Mouse (Mus musculus) CH12.LX (cell line): ENCODE results near the gene Rerg. TPM values are rescaled to one million over a fixed set of nuclear protein-coding genes. Genes with fewer than 3 reads are reported as not detected.

Experiments
- DNase-seq: peaks from one replicate; pipeline ENCODE4 v3.0.0-alpha.2; 2013; ENCODE audit errors: extremely low read depth
- H3K27ac ChIP-seq: 2 replicates; pipeline ENCODE4 v1.5.1; 2012; ENCODE audit warnings: low read depth, mild to moderate bottlenecking, control low read depth, moderate library complexity; ENCODE audit not compliant: insufficient read depth
- H3K27me3 ChIP-seq: replicated peaks from 2 replicates; pipeline ENCODE3; 2012; ENCODE audit warnings: inconsistent platforms
- H3K36me3 ChIP-seq, 2 experiments: replicated peaks in 1 of 2; 2 replicates each; pipeline versions ENCODE3 to v1.6.1; 2012; ENCODE audit warnings: inconsistent platforms in 1 of 2, low read length in 1 of 2, mild to moderate bottlenecking in 1 of 2, mixed read lengths in 1 of 2, moderate library complexity in 1 of 2; ENCODE audit not compliant: control insufficient read depth in 1 of 2, insufficient read depth in 1 of 2
- H3K4me1 ChIP-seq, 2 experiments: 2 replicates each; pipeline ENCODE4 v1.6.1; 2012; ENCODE audit warnings: inconsistent platforms in 1 of 2, moderate library complexity in 1 of 2; ENCODE audit not compliant: insufficient read depth in 2 of 2, control insufficient read depth in 1 of 2
- H3K4me2 ChIP-seq: 2 replicates; pipeline ENCODE4 v1.6.1; 2012; ENCODE audit warnings: low read depth, mild to moderate bottlenecking, control low read depth; ENCODE audit not compliant: poor library complexity, insufficient read depth, severe bottlenecking
- H3K4me3 ChIP-seq, 3 experiments: fragments of 150-350 bp in 1 of 3; sonication (generic) in 1 of 3; replicated peaks in 1 of 3; 2 replicates each; pipeline versions ENCODE3 to v1.5.1; 2011 to 2012; ENCODE audit warnings: low read depth in 2 of 3, low read length in 2 of 3, mild to moderate bottlenecking in 2 of 3, moderate library complexity in 2 of 3, control low read depth in 1 of 3, improper control_type of control experiment in 1 of 3, inconsistent platforms in 1 of 3, mixed read lengths in 1 of 3; ENCODE audit not compliant: poor library complexity in 1 of 3
- H3K79me2 ChIP-seq: replicated peaks from 2 replicates; pipeline ENCODE4 v1.6.1; 2012; ENCODE audit warnings: mild to moderate bottlenecking, moderate library complexity; ENCODE audit not compliant: control insufficient read depth, poor library complexity, insufficient read depth, severe bottlenecking; ENCODE audit errors: extremely low read depth
- H3K9ac ChIP-seq: 2 replicates; pipeline ENCODE4 v1.6.1; 2012; ENCODE audit warnings: low read depth, mild to moderate bottlenecking, control low read depth, moderate library complexity; ENCODE audit not compliant: insufficient read depth
- H3K9me3 ChIP-seq: replicated peaks from 2 replicates; pipeline ENCODE3; 2012; ENCODE audit warnings: low read length, inconsistent platforms, mixed read lengths
- BHLHE40 ChIP-seq: IDR thresholded peaks from 2 replicates; pipeline ENCODE4 v1.6.1; 2011; ENCODE audit warnings: mild to moderate bottlenecking, low read depth, low read length, improper control_type of control experiment
- CHD1 ChIP-seq: IDR thresholded peaks from 2 replicates; pipeline ENCODE4 v1.6.1; 2012; ENCODE audit warnings: low read depth, low read length, improper control_type of control experiment, inconsistent platforms
- CHD2 ChIP-seq: IDR thresholded peaks from 2 replicates; pipeline ENCODE4 v1.6.1; 2011; ENCODE audit warnings: low read length, improper control_type of control experiment
- CTCF ChIP-seq, 2 experiments: IDR thresholded peaks in 1 of 2; conservative IDR thresholded peaks in 1 of 2; 2 replicates each; pipeline ENCODE4 v1.5.1; 2011 to 2012; ENCODE audit warnings: low read depth in 2 of 2, low read length in 2 of 2, improper control_type of control experiment in 1 of 2, inconsistent platforms in 1 of 2, mild to moderate bottlenecking in 1 of 2, moderate library complexity in 1 of 2
- E2F4 ChIP-seq: IDR thresholded peaks from 2 replicates; pipeline ENCODE4 v1.6.1; 2011; ENCODE audit warnings: low read depth, low read length, improper control_type of control experiment; ENCODE audit not compliant: insufficient replicate concordance
- ELF1 ChIP-seq: IDR thresholded peaks from 2 replicates; pipeline ENCODE4 v1.6.1; 2014; ENCODE audit warnings: low read depth, mild to moderate bottlenecking, inconsistent platforms, low read length, improper control_type of control experiment
- EP300 ChIP-seq: IDR thresholded peaks from 2 replicates; pipeline ENCODE4 v1.6.1; 2011; ENCODE audit warnings: low read length, improper control_type of control experiment
- ETS1 ChIP-seq: conservative IDR thresholded peaks from 2 replicates; pipeline ENCODE4 v1.6.1; 2012; ENCODE audit warnings: low read depth, mild to moderate bottlenecking, inconsistent platforms, low read length, improper control_type of control experiment, moderate library complexity
- HCFC1 ChIP-seq: IDR thresholded peaks from 2 replicates; pipeline ENCODE4 v1.6.1; 2012; ENCODE audit warnings: low read depth, mild to moderate bottlenecking, inconsistent platforms, low read length, improper control_type of control experiment
- JUND ChIP-seq: conservative IDR thresholded peaks from 2 replicates; pipeline ENCODE4 v1.6.1; 2011; ENCODE audit warnings: low read depth, low read length, improper control_type of control experiment
- MAFK ChIP-seq: IDR thresholded peaks from 2 replicates; pipeline ENCODE4 v1.6.1; 2011; ENCODE audit warnings: low read length, improper control_type of control experiment; ENCODE audit not compliant: insufficient replicate concordance
- MAZ ChIP-seq: IDR thresholded peaks from 2 replicates; pipeline ENCODE4 v1.6.1; 2012; ENCODE audit warnings: low read depth, mild to moderate bottlenecking, inconsistent platforms, low read length, improper control_type of control experiment, moderate library complexity
- MEF2A ChIP-seq: IDR thresholded peaks from 2 replicates; pipeline ENCODE4 v1.6.1; 2014; ENCODE audit warnings: low read depth, mild to moderate bottlenecking, inconsistent platforms, low read length, improper control_type of control experiment, borderline replicate concordance
- MXI1 ChIP-seq: IDR thresholded peaks from 2 replicates; pipeline ENCODE4 v1.6.1; 2011; ENCODE audit warnings: mild to moderate bottlenecking, low read depth, low read length, improper control_type of control experiment
- MYC ChIP-seq: IDR thresholded peaks from 2 replicates; pipeline ENCODE4 v1.6.1; 2011; ENCODE audit warnings: low read depth, mild to moderate bottlenecking, improper control_type of control experiment, low read length
- NELFE ChIP-seq: IDR thresholded peaks from 2 replicates; pipeline ENCODE4 v1.6.1; 2011; ENCODE audit warnings: low read depth, low read length, improper control_type of control experiment
- PAX5 ChIP-seq: IDR thresholded peaks from 2 replicates; pipeline ENCODE4 v1.6.1; 2012; ENCODE audit warnings: low read length, inconsistent platforms, mixed read lengths
- POLR2A ChIP-seq: IDR thresholded peaks from 2 replicates; pipeline ENCODE4 v1.6.1; 2011; ENCODE audit warnings: low read depth, mild to moderate bottlenecking, improper control_type of control experiment, low read length
- POLR2AphosphoS2 ChIP-seq: IDR thresholded peaks from 2 replicates; pipeline ENCODE4 v1.6.1; 2011; ENCODE audit warnings: low read depth, low read length, improper control_type of control experiment
- RCOR1 ChIP-seq: conservative IDR thresholded peaks from 2 replicates; pipeline ENCODE4 v1.6.1; 2012; ENCODE audit warnings: low read depth, mild to moderate bottlenecking, inconsistent platforms, low read length, improper control_type of control experiment
- SIN3A ChIP-seq: IDR thresholded peaks from 2 replicates; pipeline ENCODE4 v1.6.1; 2012; ENCODE audit warnings: low read length, improper control_type of control experiment, inconsistent platforms
- SMC3 ChIP-seq: IDR thresholded peaks from 2 replicates; pipeline ENCODE4 v1.6.1; 2011; ENCODE audit warnings: low read depth, low read length, improper control_type of control experiment
- TBP ChIP-seq: conservative IDR thresholded peaks from 2 replicates; pipeline ENCODE4 v1.6.1; 2011; ENCODE audit warnings: low read depth, low read length, improper control_type of control experiment
- USF1 ChIP-seq: IDR thresholded peaks from 2 replicates; pipeline ENCODE4 v1.6.1; 2014; ENCODE audit warnings: low read depth, mild to moderate bottlenecking, inconsistent platforms, low read length, improper control_type of control experiment
- USF2 ChIP-seq: conservative IDR thresholded peaks from 2 replicates; pipeline ENCODE4 v1.6.1; 2011; ENCODE audit warnings: low read depth, low read length, improper control_type of control experiment
- ZKSCAN1 ChIP-seq: IDR thresholded peaks from 2 replicates; pipeline ENCODE4 v1.6.1; 2012; ENCODE audit warnings: low read depth, inconsistent platforms, low read length, improper control_type of control experiment, borderline replicate concordance
- ZMIZ1 ChIP-seq: IDR thresholded peaks from 2 replicates; pipeline ENCODE4 v1.6.1; 2012; ENCODE audit warnings: low read depth, mild to moderate bottlenecking, inconsistent platforms, low read length, improper control_type of control experiment
- dilution Hi-C: fragments of 300-500 bp; cut with MboI; formaldehyde crosslinking; loops from 2 replicates; pipeline ENCODE4 v1.14.3; 2020; ENCODE audit warnings: low sequenced_read_pairs; ENCODE audit not compliant: extremely low pct_unique_long_range_greater_than_20kb, extremely low pct_ligation_motif_present
- in situ Hi-C: fragments of 300-500 bp; cut with MboI; formaldehyde crosslinking; loops from 3 replicates; pipeline ENCODE4 v1.14.3; 2019; ENCODE audit warnings: low sequenced_read_pairs, low pct_ligation_motif_present, low pct_unique_long_range_greater_than_20kb, mixed read lengths
- polyA plus RNA-seq: library from polyadenylated mRNA; unstranded; fragments of >175 nt; gene quantifications from 2 replicates; pipeline ENCODE4 v1.2.1, GENCODE M21; 2012; ENCODE audit warnings: low read depth; ENCODE audit not compliant: insufficient read length
- total RNA-seq, 2 experiments: library from RNA; depleted of rRNA; stranded (reverse); fragments of 300-350 nt in 1 of 2; fragments of >200 nt in 1 of 2; gene quantifications; 2 replicates each; pipeline ENCODE4 v1.2.3; 2012 to 2014

Rerg gene
- total and polyA plus RNA-seq, 3 experiments, result not detected

DNA sequence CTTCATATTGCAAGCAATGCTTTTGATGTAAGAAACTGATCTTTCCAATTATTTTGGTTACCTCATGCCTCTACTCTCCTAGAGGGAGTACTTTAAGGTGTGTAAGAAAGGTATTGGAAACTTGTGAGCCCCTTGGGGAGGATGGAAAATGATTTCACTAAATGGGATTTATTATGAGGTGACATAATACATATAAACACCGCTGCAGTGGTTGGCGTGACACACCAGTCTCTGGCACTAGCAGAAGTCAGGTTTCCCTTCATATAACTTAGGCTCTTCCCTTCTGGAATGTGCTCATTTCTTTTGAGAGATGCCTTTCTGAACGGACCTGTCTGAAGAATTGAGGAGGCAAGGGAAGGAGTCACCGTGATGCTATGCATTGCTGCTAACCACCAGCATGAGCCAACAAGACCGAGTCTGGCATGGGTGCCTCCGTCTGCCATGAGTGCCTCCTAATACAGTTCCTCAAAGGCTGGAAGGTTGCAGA is 139.6 kb downstream of the Rerg start:
- no peak for DNase-seq
- dilution Hi-C loops, result no loop called here
- peaks cover 0 to 3% of the 10 kb centered on the region in 2 experiments; a peak in 2 of 4 replicates for H3K4me1 ChIP-seq
- H3K4me2 ChIP-seq, result no peak overlapping the region
- peaks cover 10% of the 10 kb centered on the region for H3K27me3 ChIP-seq
- H3K36me3 ChIP-seq, result no peaks in the 10 kb centered on the region
- peaks cover 2% of the 10 kb centered on the region for H3K9me3 ChIP-seq
- TF ChIP-seq CHD2, result no peak
- no peak for TF ChIP-seq CTCF (conservative IDR thresholded peaks at IDR 0.05 in 1 of 2, IDR thresholded peaks at IDR 0.05 in 1 of 2; ENCODE audit: low read depth in 2 of 2, low read length in 2 of 2)
- TF ChIP-seq BHLHE40, result no peak
- TF ChIP-seq EP300, result no peak
- no peak for TF ChIP-seq MAZ
- TF ChIP-seq USF1, result no peak
- TF ChIP-seq MXI1, result no peak
- no peak for TF ChIP-seq POLR2A
- no peak for TF ChIP-seq MAFK
- in situ Hi-C loops, result no loop called here
- H3K4me3 ChIP-seq, result no peak overlapping the region
- H3K9ac ChIP-seq, result no peak overlapping the region
- H3K27ac ChIP-seq, result no peak overlapping the region
- no peaks in the 10 kb centered on the region for H3K79me2 ChIP-seq

DNA sequence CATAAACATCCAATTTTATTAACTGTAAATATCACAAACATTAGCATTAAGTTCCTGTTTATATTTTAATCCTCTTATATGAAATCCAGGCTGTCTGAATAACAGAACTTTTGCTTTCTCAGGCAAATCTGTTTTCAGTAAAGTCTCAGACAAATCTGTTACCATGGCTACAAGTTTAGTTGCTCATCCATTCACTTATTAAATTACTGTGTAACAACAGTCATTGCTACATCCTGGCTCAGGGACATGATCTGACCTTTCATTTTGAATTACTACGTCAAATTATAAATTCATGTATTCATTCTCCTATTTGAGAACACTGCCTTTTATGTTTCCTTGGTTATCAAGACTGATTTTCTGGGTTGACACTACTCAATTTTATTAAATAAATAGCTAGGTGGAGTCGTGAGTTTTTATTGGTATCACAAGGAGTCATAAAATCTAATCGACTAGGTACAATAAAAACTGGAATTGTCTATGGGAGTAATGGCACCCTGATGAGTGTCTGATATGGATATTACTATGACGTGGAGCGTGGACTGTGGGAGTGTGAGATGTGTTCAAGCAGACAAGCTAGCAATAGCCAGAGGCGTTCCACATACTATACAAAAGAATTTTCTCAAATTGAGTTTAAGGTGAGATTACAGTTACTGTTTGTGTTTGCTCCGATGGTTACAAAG is 140.2 kb downstream of the Rerg start:
- Histone ChIP-seq H3K4me3 (no peak overlapping the region), H3K9ac (no peak overlapping the region), H3K9me3 (peaks cover 2% of the 10 kb centered on the region), H3K4me1 (peaks cover 0 to 3% of the 10 kb centered on the region in 2 experiments; a peak in 2 of 4 replicates), H3K27me3 (peaks cover 14% of the 10 kb centered on the region), H3K4me2 (no peak overlapping the region), H3K27ac (no peak overlapping the region), H3K79me2 (no peaks in the 10 kb centered on the region), H3K36me3 (no peaks in the 10 kb centered on the region)
- in situ Hi-C loops (no loop called here), dilution Hi-C loops (no loop called here)
- no peak for DNase-seq
- TF ChIP-seq MYC (no peak), NELFE (no peak), PAX5 (no peak), CHD2 (no peak), POLR2AphosphoS2 (no peak), E2F4 (no peak), MXI1 (no peak), SMC3 (no peak)

DNA sequence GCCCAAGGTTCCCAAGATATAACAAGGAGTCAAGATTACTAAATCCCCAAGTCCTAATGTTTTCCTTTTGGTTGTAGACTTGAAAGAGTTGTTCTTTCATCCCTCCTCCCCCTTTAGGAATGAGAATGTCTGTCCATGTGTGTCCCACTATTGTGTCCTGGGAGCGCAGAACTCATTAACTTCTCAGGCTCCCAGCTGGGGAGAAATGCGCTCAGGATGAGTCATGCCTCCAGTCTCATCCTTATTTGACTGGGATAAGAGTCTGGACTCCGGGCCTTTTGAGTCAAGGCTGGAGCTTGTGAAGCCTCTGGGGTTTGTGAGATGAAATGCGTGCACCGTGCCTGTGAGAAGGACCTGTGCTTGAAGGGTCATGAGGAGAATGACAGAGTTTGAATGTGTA is 144.8 kb downstream of the Rerg start:
- in situ Hi-C loops, result no loop called here

More for the DNA sequence above, 144.8 kb downstream of the Rerg start:
- Histone ChIP-seq H3K36me3 (no peaks in the 10 kb centered on the region), H3K9me3 (no peaks in the 10 kb centered on the region), H3K27ac (no peak overlapping the region), H3K79me2 (no peaks in the 10 kb centered on the region), H3K4me3 (no peak overlapping the region), H3K4me1 (no peaks in the 10 kb centered on the region), H3K27me3 (peaks cover 11% of the 10 kb centered on the region)
- dilution Hi-C loops, result no loop called here
- no peak for TF ChIP-seq ZMIZ1
- TF ChIP-seq USF2, result no peak
- TF ChIP-seq ETS1, result no peak
- TF ChIP-seq MEF2A, result no peak
- TF ChIP-seq RCOR1, result no peak
- TF ChIP-seq CHD1, result no peak
- no peak for TF ChIP-seq ELF1
- TF ChIP-seq CTCF (conservative IDR thresholded peaks at IDR 0.05 in 1 of 2, IDR thresholded peaks at IDR 0.05 in 1 of 2; ENCODE audit: low read depth in 2 of 2, low read length in 2 of 2), result no peak
- TF ChIP-seq JUND, result no peak
- TF ChIP-seq E2F4, result no peak
- TF ChIP-seq TBP, result no peak
- TF ChIP-seq ZKSCAN1, result no peak
- no peak for TF ChIP-seq HCFC1
- TF ChIP-seq SIN3A, result no peak
- TF ChIP-seq MYC, result no peak
- TF ChIP-seq, all 38 proteins: peak for 0
- DNase-seq, result no peak
- no peak overlapping the region for H3K4me2 ChIP-seq
- no peak overlapping the region for H3K9ac ChIP-seq
